Mouse (Mus musculus): ENCODE measurements at regions not wholly inside any gene's neighbourhood (a gene's known extent, or its start where the extent isn't known, plus 50 kb on each side); places are given as distances from the start of the nearest gene placed in this dataset.

DNA sequence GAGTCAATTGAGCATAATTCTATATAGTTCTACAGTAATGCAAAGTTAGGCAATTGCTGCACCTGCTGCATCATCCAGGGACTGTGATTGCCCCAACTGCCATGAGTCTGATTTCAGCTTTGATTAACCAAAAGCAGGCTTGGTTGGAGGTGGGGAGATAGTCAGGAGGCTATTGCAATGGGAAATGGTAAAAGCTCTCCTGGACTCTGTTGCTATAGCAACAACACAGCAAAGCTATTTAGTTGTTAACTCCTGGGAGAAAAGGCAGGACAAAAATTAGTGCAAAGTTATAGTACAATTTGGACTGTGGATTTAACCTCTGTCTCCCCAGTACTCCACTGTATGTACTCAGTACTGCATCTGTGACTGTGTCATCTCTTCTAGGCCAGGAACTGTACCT, 51.7 kb upstream of the Rasgrf1 start:
- H3K4me3 ChIP-seq (ENCODE audit: low read depth, low read length) = no peak overlapping the region
- H3K4me2 ChIP-seq = no peak overlapping the region
- no peak overlapping the region for H3K27ac ChIP-seq (ENCODE audit: low read depth, low read length)
- no peak for ATAC-seq (replicated peaks; ENCODE audit: low FRiP score)
- no peaks in the 10 kb centered on the region for H3K4me1 ChIP-seq (replicated peaks; ENCODE audit: control insufficient read depth, insufficient read depth, low read length)
- H3K9ac ChIP-seq (ENCODE audit: low read depth, low read length) = no peak overlapping the region
- no peaks in the 10 kb centered on the region for H3K27me3 ChIP-seq (replicated peaks; ENCODE audit: control insufficient read depth, insufficient read depth, low read length)
- no peak for DNase-seq (ENCODE audit: low spot score)
- no peaks in the 10 kb centered on the region for H3K9me3 ChIP-seq (ENCODE audit: control insufficient read depth, low read length)
- no peaks in the 10 kb centered on the region for H3K36me3 ChIP-seq (ENCODE audit: control insufficient read depth, insufficient read depth, low read length)

DNA sequence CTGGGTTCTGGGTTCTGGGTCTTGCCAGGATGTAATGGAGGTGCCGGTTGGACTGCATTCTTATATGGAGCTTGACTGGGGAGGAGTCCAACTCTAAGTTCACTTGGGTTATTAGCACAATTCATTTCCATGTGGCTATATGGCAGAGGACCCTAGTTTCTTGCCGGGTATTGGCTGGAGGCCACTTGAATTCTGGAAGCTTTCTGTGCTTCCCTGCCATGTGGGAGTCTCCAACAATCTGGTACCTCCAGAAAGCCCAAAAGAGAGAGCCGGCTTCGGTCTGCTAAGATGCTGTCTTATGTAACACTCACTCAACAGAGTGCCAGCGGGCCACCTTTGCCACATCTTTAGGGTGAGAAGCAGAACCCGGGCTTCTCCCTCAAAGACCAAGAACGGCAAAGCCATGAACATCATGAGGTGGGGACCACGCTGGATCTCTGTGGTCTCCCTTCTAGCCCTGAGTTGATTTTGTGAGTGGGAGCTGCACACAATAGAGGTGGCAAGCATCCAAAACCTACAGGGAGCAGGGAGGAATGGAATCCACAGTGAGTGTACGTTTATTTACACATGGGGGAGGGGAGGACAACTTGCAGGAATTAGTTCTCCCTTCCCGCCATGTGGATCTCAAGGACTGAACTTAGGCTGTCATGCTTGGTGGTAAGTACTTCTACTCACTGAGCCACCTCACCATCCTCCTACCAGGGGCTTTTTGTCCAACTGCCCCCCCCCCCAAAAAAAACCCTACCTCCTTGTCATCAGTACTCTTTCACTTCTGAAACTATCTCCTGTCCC, 59.0 kb upstream of the Rasgrf1 start:
- DNase-seq (ENCODE audit: low spot score) (no peak), ATAC-seq (replicated peaks; ENCODE audit: low FRiP score) (no peak)
- Histone ChIP-seq H3K36me3 (ENCODE audit: control insufficient read depth, insufficient read depth, low read length) (no peaks in the 10 kb centered on the region), H3K9me3 (ENCODE audit: control insufficient read depth, low read length) (no peaks in the 10 kb centered on the region), H3K27ac (ENCODE audit: low read depth, low read length) (no peak overlapping the region), H3K27me3 (replicated peaks; ENCODE audit: control insufficient read depth, insufficient read depth, low read length) (no peaks in the 10 kb centered on the region), H3K4me1 (replicated peaks; ENCODE audit: control insufficient read depth, insufficient read depth, low read length) (no peaks in the 10 kb centered on the region), H3K4me2 (no peak overlapping the region), H3K9ac (ENCODE audit: low read depth, low read length) (no peak overlapping the region), H3K4me3 (ENCODE audit: low read depth, low read length) (no peak overlapping the region)
- WGBS = 79% methylated on average over 10 of the region's 10 CpGs

- H3K9ac ChIP-seq (ENCODE audit: low read depth, low read length) = no peak overlapping the region
- no peaks in the 10 kb centered on the region for H3K36me3 ChIP-seq (ENCODE audit: control insufficient read depth, insufficient read depth, low read length)
- no peak for DNase-seq (ENCODE audit: low spot score)
- ATAC-seq (replicated peaks; ENCODE audit: low FRiP score) = no peak
- H3K4me2 ChIP-seq = no peak overlapping the region
- WGBS = 74% methylated on average over 3 of the region's 3 CpGs
- H3K4me3 ChIP-seq (ENCODE audit: low read depth, low read length) = no peak overlapping the region
- no peak overlapping the region for H3K27ac ChIP-seq (ENCODE audit: low read depth, low read length)
- H3K9me3 ChIP-seq (ENCODE audit: control insufficient read depth, low read length) = no peaks in the 10 kb centered on the region
- H3K27me3 ChIP-seq (replicated peaks; ENCODE audit: control insufficient read depth, insufficient read depth, low read length) = no peaks in the 10 kb centered on the region
- H3K4me1 ChIP-seq (replicated peaks; ENCODE audit: control insufficient read depth, insufficient read depth, low read length) = no peaks in the 10 kb centered on the region
Observed at GRCm38 (mm10) chr9:89849947-89850346, 59.8 kb upstream of the Rasgrf1 start.

- ATAC-seq (replicated peaks; ENCODE audit: low FRiP score) (no peak), DNase-seq (ENCODE audit: low spot score) (no peak)
- H3K4me2 ChIP-seq = no peak overlapping the region
- no peaks in the 10 kb centered on the region for H3K4me1 ChIP-seq (replicated peaks; ENCODE audit: control insufficient read depth, insufficient read depth, low read length)
- no peak overlapping the region for H3K4me3 ChIP-seq (ENCODE audit: low read depth, low read length)
- no peak overlapping the region for H3K27ac ChIP-seq (ENCODE audit: low read depth, low read length)
- no peak overlapping the region for H3K9ac ChIP-seq (ENCODE audit: low read depth, low read length)
- no peaks in the 10 kb centered on the region for H3K9me3 ChIP-seq (ENCODE audit: control insufficient read depth, low read length)
- WGBS = 71% methylated on average over 3 of the region's 3 CpGs
- H3K27me3 ChIP-seq (replicated peaks; ENCODE audit: control insufficient read depth, insufficient read depth, low read length) = no peaks in the 10 kb centered on the region
- H3K36me3 ChIP-seq (ENCODE audit: control insufficient read depth, insufficient read depth, low read length) = no peaks in the 10 kb centered on the region
Observed at GRCm38 (mm10) chr9:89848571-89848970, 61.1 kb upstream of the Rasgrf1 start.

DNA sequence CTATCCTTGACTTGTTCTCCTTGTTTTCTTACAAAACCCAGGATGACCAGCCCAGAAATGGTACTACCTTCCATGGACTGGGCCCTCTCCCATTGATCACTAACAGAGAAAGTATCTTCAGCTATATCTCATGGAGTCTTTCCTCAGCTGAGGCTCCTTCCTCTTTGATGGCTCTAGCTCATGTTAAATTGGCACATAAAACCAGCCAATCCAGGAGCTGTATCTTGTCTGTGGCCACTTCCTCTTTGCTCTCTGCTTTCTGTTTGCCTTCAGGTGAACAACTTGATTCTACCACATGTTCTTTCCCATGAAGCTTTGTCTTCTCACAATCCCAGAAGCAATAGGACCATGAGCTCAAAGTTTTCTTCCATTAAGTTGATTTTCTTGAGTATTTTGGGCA, 62.7 kb upstream of the Rasgrf1 start:
- no peak overlapping the region for H3K9ac ChIP-seq (ENCODE audit: low read depth, low read length)
- H3K27ac ChIP-seq (ENCODE audit: low read depth, low read length) = no peak overlapping the region
- DNase-seq (ENCODE audit: low spot score) (no peak), ATAC-seq (replicated peaks; ENCODE audit: low FRiP score) (no peak)
- no peaks in the 10 kb centered on the region for H3K9me3 ChIP-seq (ENCODE audit: control insufficient read depth, low read length)
- no peaks in the 10 kb centered on the region for H3K4me1 ChIP-seq (replicated peaks; ENCODE audit: control insufficient read depth, insufficient read depth, low read length)
- H3K4me3 ChIP-seq (ENCODE audit: low read depth, low read length) = no peak overlapping the region
- no peak overlapping the region for H3K4me2 ChIP-seq
- H3K27me3 ChIP-seq (replicated peaks; ENCODE audit: control insufficient read depth, insufficient read depth, low read length) = no peaks in the 10 kb centered on the region
- H3K36me3 ChIP-seq (ENCODE audit: control insufficient read depth, insufficient read depth, low read length) = no peaks in the 10 kb centered on the region

DNA sequence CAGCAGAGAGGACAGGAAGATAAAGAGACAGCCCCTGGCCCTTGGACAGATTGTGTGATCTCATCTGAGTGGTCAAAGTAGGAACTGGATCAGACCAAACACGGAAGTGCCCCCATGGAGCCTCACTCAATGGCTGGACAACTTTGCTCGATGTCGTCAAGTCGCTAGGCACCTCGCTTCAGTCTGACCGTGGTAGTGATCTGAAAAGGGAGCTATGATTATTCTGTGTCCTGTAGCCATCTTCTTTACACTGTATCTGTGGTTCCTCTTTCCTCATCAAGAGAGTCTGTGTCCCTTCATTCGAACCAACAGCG, 67.0 kb upstream of the Rasgrf1 start:
- Histone ChIP-seq H3K27ac (ENCODE audit: low read depth, low read length) (no peak overlapping the region), H3K9me3 (ENCODE audit: control insufficient read depth, low read length) (no peaks in the 10 kb centered on the region), H3K36me3 (ENCODE audit: control insufficient read depth, insufficient read depth, low read length) (no peaks in the 10 kb centered on the region), H3K27me3 (replicated peaks; ENCODE audit: control insufficient read depth, insufficient read depth, low read length) (no peaks in the 10 kb centered on the region), H3K4me1 (replicated peaks; ENCODE audit: control insufficient read depth, insufficient read depth, low read length) (no peaks in the 10 kb centered on the region), H3K4me3 (ENCODE audit: low read depth, low read length) (no peak overlapping the region), H3K9ac (ENCODE audit: low read depth, low read length) (no peak overlapping the region), H3K4me2 (no peak overlapping the region)
- ATAC-seq (replicated peaks; ENCODE audit: low FRiP score) (no peak), DNase-seq (ENCODE audit: low spot score) (no peak)
- 84% methylated on average over 8 of the region's 8 CpGs for WGBS

DNA sequence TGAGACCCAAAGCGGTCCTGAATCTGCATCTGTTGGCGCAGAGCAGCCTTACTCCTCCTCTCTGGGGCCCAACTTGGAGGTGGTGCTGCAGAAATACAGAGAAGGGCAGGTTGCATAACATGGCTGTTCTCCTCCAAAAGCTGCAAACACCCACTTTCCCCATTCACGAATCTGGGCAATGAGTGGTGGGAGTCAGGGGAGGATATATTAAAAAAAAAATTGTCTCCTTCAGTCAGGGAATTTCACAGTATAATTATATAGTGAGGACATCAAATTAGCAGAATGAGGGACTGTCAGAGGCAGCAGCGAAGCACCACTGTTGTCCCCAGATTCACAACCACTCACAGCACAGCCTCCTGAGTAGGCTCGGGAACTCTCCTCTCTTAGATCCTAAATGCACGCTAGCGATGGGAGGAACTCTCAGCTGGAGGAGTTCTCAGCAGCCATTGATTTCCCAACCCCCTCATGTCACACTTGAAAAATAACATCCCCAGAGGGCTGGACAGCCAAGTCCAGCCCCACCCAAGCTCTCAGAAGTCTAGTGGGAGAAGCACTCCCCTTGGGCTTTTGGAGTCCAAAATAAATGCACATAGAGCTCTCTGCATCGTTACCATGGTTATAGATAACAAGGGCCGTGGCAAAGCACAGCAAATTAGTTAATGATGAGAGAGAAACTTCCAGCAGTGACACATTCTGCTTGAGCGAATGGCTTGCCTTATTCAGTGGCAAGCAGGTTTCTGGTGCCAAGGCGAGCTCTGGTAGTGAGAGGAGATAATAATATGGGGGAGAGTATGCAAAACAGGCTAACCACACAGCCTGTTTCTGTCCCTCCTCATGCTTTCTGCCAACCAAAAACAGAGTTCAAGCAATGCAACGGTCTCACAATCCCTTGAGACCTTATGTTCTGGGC, 67.6 kb upstream of the Rasgrf1 start:
- H3K27ac ChIP-seq (ENCODE audit: low read depth, low read length) = no peak overlapping the region
- ATAC-seq (replicated peaks; ENCODE audit: low FRiP score) (no peak), DNase-seq (ENCODE audit: low spot score) (no peak)
- no peak overlapping the region for H3K9ac ChIP-seq (ENCODE audit: low read depth, low read length)
- no peaks in the 10 kb centered on the region for H3K9me3 ChIP-seq (ENCODE audit: control insufficient read depth, low read length)
- H3K27me3 ChIP-seq (replicated peaks; ENCODE audit: control insufficient read depth, insufficient read depth, low read length) = no peaks in the 10 kb centered on the region
- H3K4me1 ChIP-seq (replicated peaks; ENCODE audit: control insufficient read depth, insufficient read depth, low read length) = no peaks in the 10 kb centered on the region
- no peak overlapping the region for H3K4me3 ChIP-seq (ENCODE audit: low read depth, low read length)
- WGBS = 64% methylated on average over 12 of the region's 12 CpGs
- no peaks in the 10 kb centered on the region for H3K36me3 ChIP-seq (ENCODE audit: control insufficient read depth, insufficient read depth, low read length)
- H3K4me2 ChIP-seq = no peak overlapping the region

DNA sequence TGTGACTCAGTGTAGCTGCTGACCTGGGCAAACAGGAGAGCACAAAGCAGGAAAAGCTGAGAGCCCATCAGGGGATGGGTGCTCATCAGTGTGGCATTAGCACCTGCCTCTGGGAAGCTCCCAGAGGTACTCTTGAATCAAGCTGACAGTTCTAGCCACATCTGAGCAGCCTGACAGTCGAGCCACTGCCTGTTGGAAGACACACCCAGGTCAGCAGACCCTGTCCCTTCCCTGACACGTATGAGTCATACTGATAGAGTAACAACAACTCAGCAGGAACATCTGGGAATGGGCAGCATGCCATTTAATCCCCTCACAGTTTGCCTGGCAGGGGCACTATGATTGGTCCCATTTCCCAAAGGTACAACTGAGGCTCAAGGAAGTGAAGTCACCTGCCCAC, 68.3 kb upstream of the Rasgrf1 start:
- Histone ChIP-seq H3K9ac (ENCODE audit: low read depth, low read length) (no peak overlapping the region), H3K9me3 (ENCODE audit: control insufficient read depth, low read length) (no peaks in the 10 kb centered on the region), H3K36me3 (ENCODE audit: control insufficient read depth, insufficient read depth, low read length) (no peaks in the 10 kb centered on the region), H3K4me3 (ENCODE audit: low read depth, low read length) (no peak overlapping the region), H3K4me1 (replicated peaks; ENCODE audit: control insufficient read depth, insufficient read depth, low read length) (no peaks in the 10 kb centered on the region), H3K27ac (ENCODE audit: low read depth, low read length) (no peak overlapping the region), H3K4me2 (no peak overlapping the region), H3K27me3 (replicated peaks; ENCODE audit: control insufficient read depth, insufficient read depth, low read length) (no peaks in the 10 kb centered on the region)
- DNase-seq (ENCODE audit: low spot score) (no peak), ATAC-seq (replicated peaks; ENCODE audit: low FRiP score) (no peak)
- 40% methylated on average over 2 of the region's 2 CpGs for WGBS
